Mouse (Mus musculus): ENCODE results near the gene Gli3.

Gene Gli3

GRCm38 (mm10) chr13:15462830-15463491, at the start of gene Gli3:
TSS of gene Gli3 (plus strand) at chr13:15463235.
- peak; percentile 90 for DNase-seq (ENCODE audit: low read depth, low spot score)

DNA sequence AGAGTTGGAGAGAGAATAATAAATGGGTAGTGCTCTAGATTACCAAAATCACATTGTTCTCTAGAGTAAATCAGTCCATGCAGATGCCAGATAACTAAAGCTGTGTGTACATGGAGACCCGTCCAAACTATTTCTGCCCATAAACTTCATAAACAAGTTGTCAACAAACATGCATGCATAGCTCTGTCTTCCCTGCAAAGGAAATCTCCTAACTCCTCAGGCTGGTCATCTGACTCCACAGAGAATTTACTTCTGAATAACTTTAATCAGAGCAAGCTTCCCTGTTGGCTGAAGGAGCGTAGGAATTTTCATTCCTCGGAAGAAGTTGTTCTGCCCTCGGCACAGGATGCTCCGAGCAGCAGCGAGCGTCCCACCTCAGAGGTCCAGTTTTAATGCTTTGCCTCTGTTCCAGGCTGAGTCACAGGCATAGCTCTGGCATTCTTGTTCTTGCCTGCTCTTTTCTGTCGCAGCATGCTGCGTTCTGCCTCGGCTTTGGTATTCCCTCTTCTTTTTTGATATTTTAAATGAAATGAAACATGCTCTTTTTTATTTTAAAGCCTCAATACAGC, 41.8 kb upstream of the Gli3 start:
- no peak for DNase-seq (ENCODE audit: low read depth, low spot score)

DNA sequence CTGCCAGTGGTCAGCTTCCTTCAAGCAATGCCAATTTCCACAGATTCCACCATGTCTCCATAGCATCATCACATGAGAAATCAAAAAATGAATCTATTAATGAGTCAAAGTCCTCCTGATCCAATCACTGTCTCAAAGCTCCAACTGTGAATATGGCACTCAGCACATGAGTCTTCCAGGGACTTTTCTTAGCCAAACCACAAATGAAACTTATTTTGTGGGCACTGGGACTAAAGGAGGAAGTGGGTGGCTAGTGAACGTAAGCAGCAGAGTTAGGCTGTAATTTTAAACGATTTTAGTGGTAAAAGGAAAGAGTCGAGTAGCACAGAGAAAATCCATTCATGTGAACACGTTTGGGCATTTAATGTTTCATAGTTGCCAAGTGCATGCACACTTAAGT, 21.0 kb upstream of the Gli3 start:
- no peak for DNase-seq (ENCODE audit: low read depth, low spot score)

DNA sequence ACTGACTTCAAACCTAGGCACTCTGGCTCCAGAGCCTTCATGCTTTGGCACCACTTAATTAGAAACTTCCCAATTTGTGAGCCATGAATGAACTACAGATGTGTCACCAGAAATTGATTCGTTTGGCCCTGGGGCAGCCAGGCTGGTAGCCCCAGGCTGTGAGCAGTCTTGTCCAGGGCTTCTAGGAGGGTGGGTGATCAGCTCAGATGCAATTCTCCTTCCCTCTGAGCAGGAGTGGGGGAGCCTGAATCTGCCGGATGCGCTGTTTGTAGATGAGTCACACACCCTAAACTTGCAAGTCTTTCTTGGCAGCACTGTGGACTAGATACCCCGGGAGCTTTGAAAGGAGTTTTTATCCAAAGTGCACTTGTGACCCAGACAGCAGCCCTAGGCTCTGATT, 18.7 kb upstream of the Gli3 start:
- peak; percentile 7 for DNase-seq (ENCODE audit: low read depth, low spot score)

- DNase-seq (ENCODE audit: low read depth, low spot score): no peak
Measured at GRCm38 (mm10) chr13:15445591-15445990, 17.4 kb upstream of the Gli3 start.

GRCm38 (mm10) chr13:15446004-15446403, 17.0 kb upstream of the Gli3 start:
- DNase-seq (ENCODE audit: low read depth, low spot score): peak; percentile 21

GRCm38 (mm10) chr13:15446782-15447564, 16.1 kb upstream of the Gli3 start:
- no peak for DNase-seq (ENCODE audit: low read depth, low spot score)

GRCm38 (mm10) chr13:15450941-15451340, 12.1 kb upstream of the Gli3 start:
- DNase-seq (ENCODE audit: low read depth, low spot score): no peak

GRCm38 (mm10) chr13:15457841-15458240, 5.2 kb upstream of the Gli3 start:
- DNase-seq (ENCODE audit: low read depth, low spot score): no peak

DNA sequence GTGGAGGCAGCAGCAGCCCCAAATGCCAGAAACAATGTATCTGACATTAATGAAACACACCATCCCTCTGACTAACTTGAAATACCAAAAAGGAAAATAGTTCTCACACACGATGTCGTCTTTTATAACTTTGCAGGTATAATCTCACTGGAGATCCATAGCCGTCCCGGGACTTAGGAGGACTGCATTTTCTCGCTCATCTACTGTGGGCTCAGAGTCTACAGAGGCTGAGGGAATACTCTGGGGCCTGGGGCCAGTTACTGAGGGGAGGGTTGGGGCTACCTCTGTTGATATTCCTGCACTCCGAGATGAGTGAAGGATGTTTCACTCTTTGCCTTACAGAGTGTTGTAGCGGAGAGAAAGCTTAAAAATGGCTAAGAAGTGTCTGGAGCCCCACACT, 1.1 kb upstream of the Gli3 start:
- DNase-seq (ENCODE audit: low read depth, low spot score): no peak

DNA sequence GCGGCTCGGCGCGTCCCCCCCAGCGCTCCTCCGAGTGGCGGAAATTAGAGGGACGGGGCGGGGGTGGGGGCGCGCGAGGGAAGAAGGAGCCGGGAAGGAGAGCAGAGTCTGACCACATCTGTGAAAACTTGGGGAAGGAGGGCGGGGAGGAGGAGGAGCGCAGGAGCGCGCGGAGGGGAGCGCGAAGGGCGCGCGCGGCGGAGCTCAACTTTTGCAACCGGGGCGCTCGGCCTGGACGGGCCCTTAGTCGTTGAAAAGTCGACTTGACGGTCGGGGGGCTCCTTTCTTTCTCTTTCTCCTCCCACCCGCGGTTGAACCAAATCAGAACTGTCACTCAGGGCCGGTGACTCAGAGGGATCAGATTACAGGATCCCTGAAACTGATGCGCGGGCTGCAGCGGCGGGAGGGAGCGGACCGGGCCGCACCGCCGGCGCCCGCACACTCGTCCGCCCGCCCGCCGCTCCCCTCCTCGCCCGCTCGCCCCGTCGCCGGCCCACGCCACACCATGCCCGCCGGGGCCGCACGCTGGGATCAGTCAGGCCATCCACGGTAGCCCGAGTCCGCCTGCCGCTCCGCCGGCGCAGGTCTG, 551 bp downstream of the Gli3 start:
- DNase-seq (ENCODE audit: low read depth, low spot score): peak; percentile 82

DNA sequence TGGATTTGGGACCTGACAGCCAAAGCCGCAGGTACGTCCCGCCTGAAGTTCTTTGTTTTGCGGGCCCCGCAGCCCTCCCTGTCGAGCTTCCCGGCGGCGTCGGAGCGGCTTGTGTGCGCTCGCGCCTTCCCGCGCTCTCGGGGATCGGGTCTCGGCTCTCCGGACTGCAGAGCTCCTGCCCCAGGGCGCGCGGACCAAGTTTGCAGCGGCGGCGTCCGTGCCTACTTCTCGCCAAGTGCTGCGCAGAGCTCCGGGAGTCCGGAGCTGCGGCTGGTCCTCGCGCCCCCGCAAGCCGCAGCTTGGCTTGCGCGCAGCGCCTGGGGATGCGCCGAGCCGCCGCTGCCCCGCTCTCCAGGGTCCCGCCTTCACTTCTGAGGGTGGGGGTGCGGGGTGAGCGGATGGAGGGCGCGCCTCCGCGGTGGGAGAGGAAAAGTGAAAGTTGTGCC, 1.1 kb downstream of the Gli3 start:
- peak; percentile 70 for DNase-seq (ENCODE audit: low read depth, low spot score)

DNA sequence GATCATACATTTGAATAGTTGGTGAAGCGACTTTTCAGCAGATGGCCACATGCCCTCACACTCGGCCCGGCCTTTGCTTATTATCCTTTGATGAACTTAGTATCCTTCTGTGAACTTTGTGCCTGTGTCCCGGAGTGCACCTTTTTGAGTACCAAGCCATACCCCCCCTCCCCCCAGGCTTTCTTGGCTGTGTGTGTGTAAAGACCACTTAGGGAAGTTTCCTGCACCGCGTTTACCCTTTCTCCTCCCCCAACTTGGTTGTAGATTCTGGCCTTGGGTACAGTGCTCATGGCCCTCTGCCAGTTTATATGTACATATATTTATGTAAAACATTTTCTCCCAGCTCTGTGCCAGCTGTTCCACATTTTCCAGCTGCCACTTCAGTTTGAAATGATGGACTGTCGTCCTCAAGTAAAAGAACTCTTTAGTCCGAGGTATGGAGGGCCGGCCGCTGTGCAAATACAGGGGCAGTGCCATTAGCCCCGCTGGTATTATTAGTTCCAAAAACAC, 1.8 kb downstream of the Gli3 start:
- DNase-seq (ENCODE audit: low read depth, low spot score): peak; percentile 16

DNA sequence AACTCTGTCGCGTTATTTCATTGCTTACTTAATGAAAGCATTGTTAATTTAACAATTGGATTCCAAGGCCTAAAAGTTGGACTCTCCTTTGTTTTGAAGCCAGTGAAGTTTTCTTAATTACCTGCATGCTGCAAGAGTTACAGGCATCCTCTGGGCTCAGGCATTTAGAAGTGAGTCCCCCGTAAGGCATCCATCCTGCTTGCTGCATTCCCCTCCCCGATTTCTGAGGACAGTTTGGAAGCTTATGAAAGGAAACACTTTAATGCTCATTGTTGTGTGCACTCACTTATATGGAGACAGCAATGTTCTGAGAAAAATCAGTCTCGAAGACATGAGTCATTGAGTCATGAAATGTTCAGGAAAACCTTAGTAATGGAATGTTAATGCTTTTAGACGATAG, 3.5 kb downstream of the Gli3 start:
- no peak for DNase-seq (ENCODE audit: low read depth, low spot score)

DNA sequence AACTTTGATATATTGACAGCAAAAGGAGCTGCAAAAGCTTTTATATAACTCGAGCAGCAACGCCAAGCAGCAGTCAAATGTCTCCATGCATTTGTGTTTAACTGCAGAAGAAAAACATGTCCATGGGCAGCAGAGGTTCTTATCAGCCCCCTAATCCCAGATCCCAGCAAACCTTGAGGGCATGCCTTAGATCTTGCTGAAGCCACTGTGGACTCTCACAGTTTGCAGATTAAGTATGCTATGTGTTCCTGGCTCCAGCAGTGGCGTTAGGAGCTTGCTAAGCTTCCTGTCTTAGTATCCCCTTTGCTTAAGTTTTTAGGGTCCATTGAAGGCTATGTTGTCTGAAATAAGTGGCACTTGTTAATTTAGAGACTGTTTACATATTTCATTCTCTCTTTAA, 4.4 kb downstream of the Gli3 start:
- DNase-seq (ENCODE audit: low read depth, low spot score): no peak

GRCm38 (mm10) chr13:15468421-15468820, 5.4 kb downstream of the Gli3 start:
- no peak for DNase-seq (ENCODE audit: low read depth, low spot score)

GRCm38 (mm10) chr13:15470056-15470455, 7.0 kb downstream of the Gli3 start:
- no peak for DNase-seq (ENCODE audit: low read depth, low spot score)

DNA sequence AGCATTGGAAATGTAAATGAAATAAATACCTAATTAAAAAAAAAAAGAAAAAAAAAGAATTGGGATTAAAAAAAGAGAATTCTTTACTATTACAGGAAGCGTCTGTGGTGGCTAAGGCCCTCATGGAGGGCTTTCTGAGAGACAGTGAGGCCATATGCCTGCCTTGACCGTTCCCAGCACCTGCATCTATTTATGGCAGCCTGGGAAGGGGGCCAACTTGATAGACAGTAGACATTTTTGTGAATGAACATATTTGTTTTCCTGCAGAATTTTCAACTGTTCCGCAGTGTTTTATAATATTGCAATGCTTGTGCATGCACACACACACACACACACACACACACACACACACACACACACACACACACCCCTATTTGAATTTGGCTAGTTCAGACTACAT, 9.7 kb downstream of the Gli3 start:
- DNase-seq (ENCODE audit: low read depth, low spot score): no peak

DNA sequence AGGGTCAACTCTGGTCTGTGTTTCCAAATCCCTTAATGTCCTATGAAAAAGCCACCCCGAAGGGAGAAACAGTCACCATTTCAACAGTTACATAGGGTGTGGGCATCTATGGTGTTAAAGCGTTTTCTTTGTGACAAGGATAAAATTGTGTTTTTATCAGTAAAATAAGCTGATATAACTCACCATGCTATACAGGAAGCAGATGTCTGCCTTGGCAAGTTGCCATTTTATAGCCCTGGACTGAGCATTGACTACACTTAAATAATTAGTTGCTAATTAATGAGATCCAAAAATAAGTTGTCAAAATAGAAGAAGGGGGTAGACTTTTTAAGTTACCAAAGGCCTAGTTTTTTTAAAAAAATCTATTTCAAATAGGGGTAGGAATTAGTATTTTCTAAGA, 11.4 kb downstream of the Gli3 start:
- no peak for DNase-seq (ENCODE audit: low read depth, low spot score)

DNA sequence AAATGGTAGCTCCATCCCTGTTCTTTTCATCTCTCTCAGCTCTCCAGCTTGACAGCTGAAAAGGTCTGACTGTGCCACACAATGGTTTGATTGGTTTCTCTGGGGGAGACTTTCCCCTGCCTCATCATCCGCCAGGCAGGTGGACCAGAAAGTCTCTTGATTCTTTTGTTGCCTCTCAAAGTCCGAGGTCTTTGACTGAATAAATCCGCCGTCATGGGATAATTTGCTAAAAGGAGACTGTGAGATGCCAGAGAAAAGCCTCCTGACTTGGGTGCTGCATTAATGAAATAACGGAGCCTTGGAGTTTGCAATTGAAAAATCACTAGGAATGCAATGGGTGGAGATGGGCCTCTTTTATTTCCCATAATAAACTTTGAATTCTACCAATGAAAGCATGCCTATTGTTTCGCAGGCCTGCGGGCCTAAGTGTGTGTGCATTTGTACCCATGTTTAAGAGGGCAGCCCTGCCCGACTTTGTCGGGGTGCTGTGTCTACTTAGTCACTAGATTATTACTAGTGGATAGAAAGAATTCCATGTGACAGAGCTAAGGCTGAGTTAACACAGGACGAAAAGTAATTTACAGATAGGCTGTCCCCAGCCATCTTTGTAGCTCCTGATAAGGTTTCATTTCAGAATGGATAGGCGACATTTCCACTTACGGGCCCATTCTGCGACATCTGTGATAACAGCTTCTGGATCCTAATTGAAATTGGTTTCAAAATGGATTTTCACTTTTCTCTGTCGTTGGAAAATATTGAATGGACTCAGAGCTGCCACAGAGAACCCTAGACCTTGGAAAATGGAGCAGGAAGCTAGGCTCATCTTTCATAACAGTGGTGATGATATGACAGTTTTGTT, 23.2 kb downstream of the Gli3 start:
- no peak for DNase-seq (ENCODE audit: low read depth, low spot score)

- peak; percentile 23 for DNase-seq (ENCODE audit: low read depth, low spot score)
Measured at GRCm38 (mm10) chr13:15487334-15487733, 24.3 kb downstream of the Gli3 start.
